Mouse (Mus musculus) left cerebral cortex, adult 18-20 months (tissue): ENCODE data around the gene Myo3b. TPM values are rescaled to one million over a fixed set of nuclear protein-coding genes. Genes with fewer than 3 reads are reported as not detected.

Experiments used
- DNase-seq, 2 experiments: peaks; one replicate each; pipeline ENCODE4 v3.0.0; 2021 to 2022; ENCODE audit warnings: low spot score in 2 of 2, mixed read lengths in 1 of 2
- total RNA-seq, 2 experiments: library from RNA; stranded (reverse); gene quantifications; 2 replicates each; pipeline ENCODE4 v1.2.3; 2021

Gene Myo3b
- total RNA-seq, 2 experiments from 2014 or later, result 0.68 to 0.86 TPM

DNA sequence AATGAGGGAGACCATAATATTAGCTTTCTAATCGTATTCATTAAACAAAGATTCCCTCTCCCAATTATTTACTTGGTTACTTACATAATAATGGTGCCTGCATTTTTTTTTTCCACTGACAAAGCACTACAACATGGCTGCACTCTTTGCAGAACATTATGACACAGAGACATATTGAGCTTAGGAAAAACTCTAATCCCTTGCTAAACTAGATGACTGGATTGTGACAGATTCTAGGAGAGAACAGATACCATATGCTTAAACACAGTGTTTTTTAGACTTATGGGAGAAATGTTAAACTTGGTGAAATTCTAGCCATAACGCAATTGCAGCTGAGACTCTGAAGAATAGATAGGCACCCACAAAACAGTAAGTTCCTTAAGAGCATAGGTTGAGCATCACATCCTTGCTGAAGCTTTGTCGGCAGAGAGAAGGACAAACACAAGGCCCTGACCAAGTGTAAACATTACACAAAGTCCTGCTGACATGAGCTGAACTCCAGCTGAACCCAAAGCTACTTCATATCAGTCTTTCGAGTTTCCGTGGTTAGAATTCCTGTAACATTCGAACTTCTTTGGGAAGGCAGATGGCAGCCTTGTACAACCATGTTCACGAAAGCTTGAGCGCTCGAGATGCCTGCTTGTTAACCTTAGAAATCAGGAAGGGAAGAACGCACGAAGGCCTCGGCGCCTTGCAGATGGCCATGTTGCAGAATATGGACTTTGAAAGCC, 382.4 kb downstream of the Myo3b start:
- no peak for DNase-seq

DNA sequence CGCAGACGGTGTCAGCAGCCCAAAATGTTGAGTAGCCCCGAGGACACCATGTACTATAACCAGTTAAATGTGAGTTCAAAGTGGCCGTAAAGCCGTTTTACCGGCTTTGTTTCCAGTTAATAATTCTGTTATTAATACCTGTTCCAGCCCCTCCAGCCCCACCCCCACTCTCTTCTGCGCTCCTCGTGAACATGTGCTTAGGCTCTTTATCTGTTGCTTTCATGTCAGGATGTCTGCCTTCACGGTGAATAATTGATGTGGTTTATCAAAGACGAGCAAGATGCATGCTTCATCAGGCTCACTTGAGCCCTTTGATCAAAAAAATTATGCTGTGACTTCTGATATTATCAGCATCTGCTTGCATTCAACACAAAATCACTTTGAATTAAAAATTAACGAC, 386.7 kb downstream of the Myo3b start:
- DNase-seq, result no peak

- DNase-seq, result no peak
These were observed 404.1 kb downstream of the Myo3b start for GRCm38 (mm10) chr2:70443035-70443434.

DNA sequence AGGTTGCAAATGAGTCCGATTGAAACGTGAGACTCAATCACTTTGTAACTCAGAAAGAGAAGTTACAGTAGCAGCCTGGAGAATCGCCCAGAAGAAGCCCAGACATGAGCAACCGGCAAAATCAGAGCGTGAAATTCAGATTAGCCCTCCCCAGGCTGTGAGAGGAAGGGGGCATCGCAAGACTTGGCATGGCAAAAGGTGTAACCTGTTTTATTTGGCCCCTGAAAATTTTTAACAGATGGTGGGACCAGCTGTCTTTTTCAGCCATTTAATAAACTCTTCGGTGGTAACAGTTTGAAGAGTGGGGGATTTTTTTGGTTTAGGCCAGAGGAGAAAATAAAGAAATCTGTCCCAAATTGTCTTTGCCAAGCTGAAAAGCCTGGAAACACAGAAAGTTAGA, 405.2 kb downstream of the Myo3b start:
- no peak for DNase-seq

DNA sequence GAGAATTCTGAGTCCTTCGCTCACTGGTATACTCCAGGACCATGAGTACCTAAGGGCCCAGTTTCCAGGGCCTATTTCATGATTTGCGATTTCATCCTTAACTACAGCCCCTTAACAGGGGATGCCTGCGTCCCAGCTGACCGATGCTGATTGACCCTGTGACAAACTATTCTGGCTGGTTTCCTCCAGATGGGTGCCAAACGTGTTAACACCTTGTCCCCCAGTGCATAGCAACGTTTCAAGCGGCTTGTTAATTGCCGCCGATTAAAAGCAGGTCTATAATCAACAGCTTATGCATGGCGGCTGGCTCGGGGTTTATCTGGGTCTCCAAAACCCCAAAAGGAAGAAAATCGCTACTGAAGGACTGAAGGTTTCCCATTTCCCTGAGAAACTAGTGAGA, 417.3 kb downstream of the Myo3b start:
- DNase-seq, result no peak

DNA sequence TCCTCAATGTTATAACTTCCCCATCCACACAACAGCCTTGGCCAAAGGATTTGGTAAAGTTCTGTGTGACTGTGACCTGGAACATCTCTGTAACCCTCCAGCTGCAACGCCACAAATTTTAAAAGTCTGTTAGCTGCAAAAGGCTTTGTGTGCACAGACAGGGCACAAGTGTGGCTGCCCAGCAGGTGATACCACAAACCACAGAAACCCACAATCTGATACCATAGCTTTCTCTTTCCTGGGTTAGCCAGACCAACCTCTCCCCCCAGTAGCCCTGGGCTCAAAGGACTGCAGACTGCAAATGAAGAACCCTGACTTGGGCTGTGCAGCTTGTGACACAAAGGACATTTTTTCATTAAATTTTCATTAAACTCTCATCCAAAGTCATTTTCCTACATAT, 424.7 kb downstream of the Myo3b start:
- no peak for DNase-seq

DNA sequence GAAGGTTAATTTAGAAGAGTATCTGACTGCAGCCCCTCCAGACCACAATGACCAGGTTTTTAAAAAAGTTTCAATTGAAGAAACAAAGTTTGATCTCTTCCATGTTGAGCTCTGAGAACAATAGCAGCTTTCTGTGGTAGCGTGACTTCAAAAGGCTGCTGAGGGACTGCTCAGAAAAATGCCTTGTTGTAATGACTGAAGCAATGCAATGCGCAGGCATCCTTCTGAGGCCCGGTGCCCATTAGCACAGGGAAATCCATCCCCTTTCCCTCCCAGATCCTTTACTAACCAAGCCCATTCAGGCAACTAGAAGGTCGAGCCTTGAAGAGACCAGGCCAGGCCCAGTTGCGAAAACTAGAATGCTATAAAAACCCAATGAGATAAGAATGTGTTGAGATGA, 432.2 kb downstream of the Myo3b start:
- DNase-seq, result no peak

- DNase-seq, result no peak
These were observed 433.1 kb downstream of the Myo3b start for GRCm38 (mm10) chr2:70471861-70472620.

Other genes with a start within 250 kb of the Myo3b start
- gene Ccdc173, start 249.6 kb upstream of the Myo3b start, total RNA-seq, result 1 to 10 TPM; 2.2 to 2.6 TPM
- 10 to 100 TPM; 25.3 to 26.2 TPM for gene Phospho2, start 249.5 kb upstream of the Myo3b start, total RNA-seq
- gene Klhl23, start 217.2 kb upstream of the Myo3b start, total RNA-seq, result 10 to 100 TPM; 54.2 to 54.4 TPM
- 100 to 1,000 TPM; 121 to 128 TPM for gene Ssb, start 177.6 kb upstream of the Myo3b start, total RNA-seq
- gene Mettl5, start 153.5 kb upstream of the Myo3b start, total RNA-seq, result 10 to 100 TPM; 14.1 to 16.6 TPM
- gene Ubr3, start 141.9 kb upstream of the Myo3b start, total RNA-seq, result 100 to 1,000 TPM; 118 to 130 TPM